Comparison of ENCODE assay signal across 9 mouse cellular contexts in the genomic region with DNA sequence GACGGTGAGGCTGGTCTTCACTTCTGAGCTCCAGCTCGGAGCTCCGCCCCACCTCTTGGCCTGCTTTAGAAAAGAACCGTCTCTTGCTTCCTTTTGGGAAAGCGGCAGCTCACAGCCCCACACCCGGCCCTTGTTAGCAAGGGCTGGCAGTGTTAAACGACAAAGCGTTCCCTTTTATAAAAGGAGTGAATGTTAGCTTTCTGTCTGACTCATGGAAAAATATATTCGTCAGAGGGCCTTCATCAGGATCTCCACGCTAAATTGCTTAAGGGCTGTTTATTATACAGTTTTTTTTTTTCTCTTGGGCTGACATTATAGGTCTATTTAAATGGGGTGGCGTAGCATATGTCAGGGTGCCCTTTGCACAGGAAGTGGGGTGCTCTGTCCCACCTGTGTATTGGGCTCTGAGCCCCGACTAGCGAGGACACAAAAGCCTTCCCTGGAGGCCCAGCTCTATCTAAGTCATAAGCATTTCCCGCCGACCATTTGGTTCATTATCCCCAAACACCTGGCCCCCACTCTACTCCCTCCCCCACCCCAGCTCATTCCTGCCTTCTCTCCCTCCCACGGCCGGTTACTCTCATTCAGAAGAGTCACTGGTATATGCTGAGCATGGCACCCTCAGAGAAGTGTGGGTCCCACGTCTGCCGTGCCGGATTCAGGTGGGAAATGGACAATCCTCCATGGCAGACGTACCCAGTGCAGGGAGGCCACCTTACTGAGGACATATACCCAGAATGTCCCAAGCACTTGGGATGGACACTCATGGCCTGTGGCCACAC. TPM values are rescaled to one million over a fixed set of nuclear protein-coding genes. Genes with fewer than 3 reads are reported as not detected.
DNase-seq lines count a peak whose midpoint lies in the region; ATAC-seq lines count a peak whose summit lies in the region.
"Had no signal": no experiment of that assay in that cellular context is flagged by ENCODE, and none has a peak within 500 bp of the region (broad histone marks: within the 10 kb centered on the region; RNA-seq: fewer than 3 reads in every experiment).

No protein-coding gene starts in this region.

- H3K9ac ChIP-seq in midbrain, embryonic 11.5 days (ENCODE audit: low read length) = no peak overlapping the region
- H3K9ac ChIP-seq: liver, embryonic 15.5 days had no signal

- DNase-seq in heart, embryonic 10.5 days (ENCODE audit: low spot score) = no peak
- DNase-seq in heart, postnatal 14 days = no peak
- DNase-seq in thymus, postnatal 4 days = peak; percentile 40
- DNase-seq in thymus, postnatal 25 days = no peak
- peak; percentile 57 for DNase-seq in induced T-regulatory cell, adult 2 months (ENCODE audit: low read depth)
- no peak for DNase-seq in cerebellum, adult 8-10 months
- DNase-seq in midbrain, embryonic 11.5 days (ENCODE audit: low spot score, missing footprints) = no peak

- no peak overlapping the region for H3K4me2 ChIP-seq in midbrain, embryonic 11.5 days
- H3K4me2 ChIP-seq: liver, embryonic 15.5 days had no signal

- H3K4me3 ChIP-seq in heart, embryonic 10.5 days = no peak overlapping the region
- no peak overlapping the region for H3K4me3 ChIP-seq in midbrain, embryonic 11.5 days (ENCODE audit: low read depth, low read length)
- H3K4me3 ChIP-seq: liver, embryonic 15.5 days had no signal

- no peaks in the 10 kb centered on the region; the same call in 1 of the 2 replicates for H3K27me3 ChIP-seq in heart, embryonic 10.5 days (ENCODE audit: insufficient read depth, poor library complexity, severe bottlenecking)
- no peaks in the 10 kb centered on the region for H3K27me3 ChIP-seq in midbrain, embryonic 11.5 days (ENCODE audit: control insufficient read depth, insufficient read depth, low read length)
- H3K27me3 ChIP-seq: liver, embryonic 15.5 days had no signal

- H3K4me1 ChIP-seq in heart, embryonic 10.5 days = peaks cover 44% of the 10 kb centered on the region
- H3K4me1 ChIP-seq in midbrain, embryonic 11.5 days (ENCODE audit: control insufficient read depth, insufficient read depth, low read length) = no peaks in the 10 kb centered on the region

- no peaks in the 10 kb centered on the region for H3K9me3 ChIP-seq in heart, embryonic 10.5 days
- H3K9me3 ChIP-seq in midbrain, embryonic 11.5 days (ENCODE audit: control insufficient read depth, low read length) = no peaks in the 10 kb centered on the region
- H3K9me3 ChIP-seq: liver, embryonic 15.5 days had no signal

- peak overlapping the region; percentile 29; the same call in 1 of the 2 replicates for H3K27ac ChIP-seq in heart, embryonic 10.5 days
- H3K27ac ChIP-seq in midbrain, embryonic 11.5 days (ENCODE audit: low read depth, low read length) = no peak overlapping the region
- H3K27ac ChIP-seq: liver, embryonic 15.5 days had no signal

- 0 out of 2 replicates have a peak, but pooled peaks cover 5% of the 10 kb centered on the region for H3K36me3 ChIP-seq in heart, embryonic 10.5 days
- H3K36me3 ChIP-seq in midbrain, embryonic 11.5 days (ENCODE audit: control insufficient read depth, insufficient read depth, low read length) = no peaks in the 10 kb centered on the region

- no peak for ATAC-seq in erythroblast, adult 5-6 weeks (replicated peaks; ENCODE audit: low FRiP score, poor library complexity, severe bottlenecking)
- no peak for ATAC-seq in midbrain, embryonic 11.5 days (ENCODE audit: low FRiP score)

- WGBS in heart, embryonic 10.5 days = 54% methylated on average over 21 of the region's 21 CpGs
- WGBS in midbrain, embryonic 11.5 days = 65% methylated on average over 21 of the region's 21 CpGs

- intact Hi-C loops in heart, postnatal 14 days (cut with DNase I) = no loop called here

RNA-seq across cellular contexts. Expression of gene Cd9, which starts 26.2 kb away (rescaled TPM):
- polyA plus RNA-seq in heart, embryonic 10.5 days (2016; fragmentation: Nextera tagmentation; extraction: Ambion mirVana) = 70.2 and 73.2 TPM in 2 replicates
- 10 to 100 TPM; 63.4 to 69.8 TPM for total RNA-seq in heart, postnatal 14 days (2021)
- 52.1 and 58.5 TPM in 2 replicates for total RNA-seq in erythroblast, adult 5-6 weeks (2015; ENCODE audit: low replicate concordance)
- 25.1 and 33.0 TPM in 2 replicates for total RNA-seq in erythroblast, adult 5-6 weeks (2017; ENCODE audit: low replicate concordance)
- polyA plus RNA-seq in midbrain, embryonic 11.5 days (2014; fragmentation: Nextera tagmentation; extraction: Ambion mirVana) = 34.7 and 40.9 TPM in 2 replicates

Comparison
In these comparisons a context has a peak if more than half of its experiments do, and no peak if none do; other contexts are left out.
1. DNase-seq: peak in thymus, postnatal 4 days (single experiment) and induced T-regulatory cell, adult 2 months (single experiment); none in heart, embryonic 10.5 days (single experiment), heart, postnatal 14 days (0 of 2), thymus, postnatal 25 days (single experiment), cerebellum, adult 8-10 months (single experiment) and midbrain, embryonic 11.5 days (single experiment).